Mouse (Mus musculus): ENCODE measurements around the gene Per1. TPM values are rescaled to one million over a fixed set of nuclear protein-coding genes. Genes with fewer than 3 reads are reported as not detected.

Gene Per1
- polyA plus RNA-seq, 1 experiment: 25.0 TPM

GRCm38 (mm10) chr11:69149728-69150127 lies 54.7 kb downstream of the Per1 start:
- no peaks in the 10 kb centered on the region for H3K4me1 ChIP-seq (ENCODE audit: control insufficient read depth, insufficient read depth, low read length)
- no peak overlapping the region for H3K27ac ChIP-seq (ENCODE audit: insufficient read depth, low read length)
- H3K4me3 ChIP-seq (ENCODE audit: low read depth, low read length): no peak overlapping the region
- no peak overlapping the region for H3K9ac ChIP-seq (ENCODE audit: low read depth, poor library complexity, severe bottlenecking)
- TF ChIP-seq POLR2A (IDR thresholded peaks at IDR 0.05; ENCODE audit: insufficient read depth, low read length) (no peak), CTCF (IDR thresholded peaks at IDR 0.05; ENCODE audit: low read depth, low read length) (no peak), EP300 (IDR thresholded peaks at IDR 0.05; ENCODE audit: insufficient read depth, low read depth, low read length) (no peak)
- no peaks in the 10 kb centered on the region for H3K27me3 ChIP-seq (ENCODE audit: control insufficient read depth, insufficient read depth, low read length, poor library complexity, severe bottlenecking)
- no peaks in the 10 kb centered on the region for H3K36me3 ChIP-seq (ENCODE audit: control insufficient read depth, insufficient read depth, low read length, poor library complexity, severe bottlenecking)
- H3K9me3 ChIP-seq (replicated peaks; ENCODE audit: control insufficient read depth, insufficient read depth, low read length, poor library complexity, severe bottlenecking): no peaks in the 10 kb centered on the region

GRCm38 (mm10) chr11:69150444-69150843 lies 55.4 kb downstream of the Per1 start:
- TF ChIP-seq CTCF (IDR thresholded peaks at IDR 0.05; ENCODE audit: low read depth, low read length) (peak; percentile 44), EP300 (IDR thresholded peaks at IDR 0.05; ENCODE audit: insufficient read depth, low read depth, low read length) (no peak), POLR2A (IDR thresholded peaks at IDR 0.05; ENCODE audit: insufficient read depth, low read length) (no peak)
- Histone ChIP-seq H3K27me3 (ENCODE audit: control insufficient read depth, insufficient read depth, low read length, poor library complexity, severe bottlenecking) (no peaks in the 10 kb centered on the region), H3K9me3 (replicated peaks; ENCODE audit: control insufficient read depth, insufficient read depth, low read length, poor library complexity, severe bottlenecking) (no peaks in the 10 kb centered on the region), H3K9ac (ENCODE audit: low read depth, poor library complexity, severe bottlenecking) (peak overlapping the region; percentile 21), H3K4me1 (ENCODE audit: control insufficient read depth, insufficient read depth, low read length) (no peaks in the 10 kb centered on the region), H3K36me3 (ENCODE audit: control insufficient read depth, insufficient read depth, low read length, poor library complexity, severe bottlenecking) (no peaks in the 10 kb centered on the region), H3K27ac (ENCODE audit: insufficient read depth, low read length) (no peak overlapping the region), H3K4me3 (ENCODE audit: low read depth, low read length) (peak overlapping the region; percentile 54)

- Histone ChIP-seq H3K27me3 (ENCODE audit: control insufficient read depth, insufficient read depth, low read length, poor library complexity, severe bottlenecking) (no peaks in the 10 kb centered on the region), H3K36me3 (ENCODE audit: control insufficient read depth, insufficient read depth, low read length, poor library complexity, severe bottlenecking) (no peaks in the 10 kb centered on the region), H3K4me1 (ENCODE audit: control insufficient read depth, insufficient read depth, low read length) (no peaks in the 10 kb centered on the region), H3K9ac (ENCODE audit: low read depth, poor library complexity, severe bottlenecking) (peak overlapping the region; percentile 21), H3K4me3 (ENCODE audit: low read depth, low read length) (peak overlapping the region; percentile 54), H3K27ac (ENCODE audit: insufficient read depth, low read length) (no peak overlapping the region), H3K9me3 (replicated peaks; ENCODE audit: control insufficient read depth, insufficient read depth, low read length, poor library complexity, severe bottlenecking) (no peaks in the 10 kb centered on the region)
- TF ChIP-seq POLR2A (IDR thresholded peaks at IDR 0.05; ENCODE audit: insufficient read depth, low read length) (no peak), EP300 (IDR thresholded peaks at IDR 0.05; ENCODE audit: insufficient read depth, low read depth, low read length) (no peak), CTCF (IDR thresholded peaks at IDR 0.05; ENCODE audit: low read depth, low read length) (no peak)
Observed at GRCm38 (mm10) chr11:69151004-69151403, 56.0 kb downstream of the Per1 start.

- Histone ChIP-seq H3K36me3 (ENCODE audit: control insufficient read depth, insufficient read depth, low read length, poor library complexity, severe bottlenecking) (no peaks in the 10 kb centered on the region), H3K4me1 (ENCODE audit: control insufficient read depth, insufficient read depth, low read length) (no peaks in the 10 kb centered on the region), H3K27me3 (ENCODE audit: control insufficient read depth, insufficient read depth, low read length, poor library complexity, severe bottlenecking) (no peaks in the 10 kb centered on the region), H3K9ac (ENCODE audit: low read depth, poor library complexity, severe bottlenecking) (no peak overlapping the region), H3K9me3 (replicated peaks; ENCODE audit: control insufficient read depth, insufficient read depth, low read length, poor library complexity, severe bottlenecking) (no peaks in the 10 kb centered on the region), H3K27ac (ENCODE audit: insufficient read depth, low read length) (no peak overlapping the region), H3K4me3 (ENCODE audit: low read depth, low read length) (no peak overlapping the region)
- no peak for TF ChIP-seq POLR2A (IDR thresholded peaks at IDR 0.05; ENCODE audit: insufficient read depth, low read length)
Observed at GRCm38 (mm10) chr11:69153831-69154230, 58.8 kb downstream of the Per1 start.

GRCm38 (mm10) chr11:69155351-69155750 lies 60.3 kb downstream of the Per1 start:
- no peaks in the 10 kb centered on the region for H3K36me3 ChIP-seq (ENCODE audit: control insufficient read depth, insufficient read depth, low read length, poor library complexity, severe bottlenecking)
- H3K4me1 ChIP-seq (ENCODE audit: control insufficient read depth, insufficient read depth, low read length): no peaks in the 10 kb centered on the region
- H3K27ac ChIP-seq (ENCODE audit: insufficient read depth, low read length): no peak overlapping the region
- no peaks in the 10 kb centered on the region for H3K27me3 ChIP-seq (ENCODE audit: control insufficient read depth, insufficient read depth, low read length, poor library complexity, severe bottlenecking)
- H3K9me3 ChIP-seq (replicated peaks; ENCODE audit: control insufficient read depth, insufficient read depth, low read length, poor library complexity, severe bottlenecking): no peaks in the 10 kb centered on the region
- no peak overlapping the region for H3K4me3 ChIP-seq (ENCODE audit: low read depth, low read length)
- H3K9ac ChIP-seq (ENCODE audit: low read depth, poor library complexity, severe bottlenecking): no peak overlapping the region
- TF ChIP-seq EP300 (IDR thresholded peaks at IDR 0.05; ENCODE audit: insufficient read depth, low read depth, low read length) (no peak), CTCF (IDR thresholded peaks at IDR 0.05; ENCODE audit: low read depth, low read length) (no peak), POLR2A (IDR thresholded peaks at IDR 0.05; ENCODE audit: insufficient read depth, low read length) (no peak)

- TF ChIP-seq EP300 (IDR thresholded peaks at IDR 0.05; ENCODE audit: insufficient read depth, low read depth, low read length): no peak
- no peak for TF ChIP-seq POLR2A (IDR thresholded peaks at IDR 0.05; ENCODE audit: insufficient read depth, low read length)
- no peak for TF ChIP-seq CTCF (IDR thresholded peaks at IDR 0.05; ENCODE audit: low read depth, low read length)
- Histone ChIP-seq H3K36me3 (ENCODE audit: control insufficient read depth, insufficient read depth, low read length, poor library complexity, severe bottlenecking) (no peaks in the 10 kb centered on the region), H3K27me3 (ENCODE audit: control insufficient read depth, insufficient read depth, low read length, poor library complexity, severe bottlenecking) (no peaks in the 10 kb centered on the region), H3K4me3 (ENCODE audit: low read depth, low read length) (peak within 1 kb of the TSS; percentile 6), H3K27ac (ENCODE audit: insufficient read depth, low read length) (no peak within 1 kb of the TSS), H3K9me3 (replicated peaks; ENCODE audit: control insufficient read depth, insufficient read depth, low read length, poor library complexity, severe bottlenecking) (no peaks in the 10 kb centered on the region), H3K9ac (ENCODE audit: low read depth, poor library complexity, severe bottlenecking) (no peak within 1 kb of the TSS), H3K4me1 (ENCODE audit: control insufficient read depth, insufficient read depth, low read length) (no peaks in the 10 kb centered on the region)
Observed at GRCm38 (mm10) chr11:69156800-69157199, 61.8 kb downstream of the Per1 start, which contains the start of gene Alox12b. Gene Alox12b, plus strand, starts transcription at chr11:69156989.

Other genes with a start within 250 kb of the Per1 start
- 59.3 and 71.7 TPM in 2 replicates for gene Ndel1, start 223.4 kb upstream of the Per1 start, polyA plus RNA-seq (2011; ENCODE audit: insufficient read depth, insufficient read length, low read depth, missing spikeins)
- gene Rnf222, start 206.7 kb upstream of the Per1 start, polyA plus RNA-seq (2011; ENCODE audit: insufficient read depth, insufficient read length, low read depth, missing spikeins): not detected in 2 replicates
- gene Rpl26, start 193.6 kb upstream of the Per1 start, polyA plus RNA-seq (2011; ENCODE audit: insufficient read depth, insufficient read length, low read depth, missing spikeins): 4,511 and 5,371 TPM in 2 replicates
- not detected in 2 replicates for gene Odf4, start 168.1 kb upstream of the Per1 start, polyA plus RNA-seq (2011; ENCODE audit: insufficient read depth, insufficient read length, low read depth, missing spikeins)
- 2.6 and 3.7 TPM in 2 replicates for gene Arhgef15, start 137.7 kb upstream of the Per1 start, polyA plus RNA-seq (2011; ENCODE audit: insufficient read depth, insufficient read length, low read depth, missing spikeins)
- gene Slc25a35, start 127.1 kb upstream of the Per1 start, polyA plus RNA-seq (2011; ENCODE audit: insufficient read depth, insufficient read length, low read depth, missing spikeins): 3.4 and 4.6 TPM in 2 replicates
- 70.3 and 98.6 TPM in 2 replicates for gene Rangrf, start 120.0 kb upstream of the Per1 start, polyA plus RNA-seq (2011; ENCODE audit: insufficient read depth, insufficient read length, low read depth, missing spikeins)
- gene Pfas, start 86.8 kb upstream of the Per1 start, polyA plus RNA-seq (2011; ENCODE audit: insufficient read depth, insufficient read length, low read depth, missing spikeins): 79.6 and 85.3 TPM in 2 replicates
- gene Ctc1, start 79.3 kb upstream of the Per1 start, polyA plus RNA-seq (2011; ENCODE audit: insufficient read depth, insufficient read length, low read depth, missing spikeins): 164 and 169 TPM in 2 replicates
- 108 and 121 TPM in 2 replicates for gene Aurkb, start 49.6 kb upstream of the Per1 start, polyA plus RNA-seq (2011; ENCODE audit: insufficient read depth, insufficient read length, low read depth, missing spikeins)
- 4.0 and 7.0 TPM in 2 replicates for gene Borcs6, start 35.5 kb upstream of the Per1 start, polyA plus RNA-seq (2011; ENCODE audit: insufficient read depth, insufficient read length, low read depth, missing spikeins)
- 17.1 and 24.7 TPM in 2 replicates for gene Tmem107, start 24.4 kb upstream of the Per1 start, polyA plus RNA-seq (2011; ENCODE audit: insufficient read depth, insufficient read length, low read depth, missing spikeins)
- 39.5 and 41.6 TPM in 2 replicates for gene Vamp2, start 6.7 kb upstream of the Per1 start, polyA plus RNA-seq (2011; ENCODE audit: insufficient read depth, insufficient read length, low read depth, missing spikeins)
- not detected in 2 replicates for gene Hes7, start 25.2 kb downstream of the Per1 start, polyA plus RNA-seq (2011; ENCODE audit: insufficient read depth, insufficient read length, low read depth, missing spikeins)
- not detected in 2 replicates for gene 9130213A22Rik, start 27.4 kb downstream of the Per1 start, polyA plus RNA-seq (2011; ENCODE audit: insufficient read depth, insufficient read length, low read depth, missing spikeins)
- gene Aloxe3, start 30.7 kb downstream of the Per1 start, polyA plus RNA-seq (2011; ENCODE audit: insufficient read depth, insufficient read length, low read depth, missing spikeins): 1.7 and 2.0 TPM in 2 replicates
- gene Alox12b, start 61.8 kb downstream of the Per1 start, polyA plus RNA-seq (2011; ENCODE audit: insufficient read depth, insufficient read length, low read depth, missing spikeins): 0.27 TPM in 1 of 2 replicates, not detected in the other
- not detected in 2 replicates for gene Alox8, start 102.6 kb downstream of the Per1 start, polyA plus RNA-seq (2011; ENCODE audit: insufficient read depth, insufficient read length, low read depth, missing spikeins)
- 0.11 TPM in 1 of 2 replicates, not detected in the other for gene Gucy2e, start 141.8 kb downstream of the Per1 start, polyA plus RNA-seq (2011; ENCODE audit: insufficient read depth, insufficient read length, low read depth, missing spikeins)
- gene Cntrob, start 228.6 kb downstream of the Per1 start, polyA plus RNA-seq (2011; ENCODE audit: insufficient read depth, insufficient read length, low read depth, missing spikeins): 25.9 and 27.5 TPM in 2 replicates
- 89.1 and 96.0 TPM in 2 replicates for gene Trappc1, start 228.8 kb downstream of the Per1 start, polyA plus RNA-seq (2011; ENCODE audit: insufficient read depth, insufficient read length, low read depth, missing spikeins)
- gene Kcnab3, start 231.0 kb downstream of the Per1 start, polyA plus RNA-seq (2011; ENCODE audit: insufficient read depth, insufficient read length, low read depth, missing spikeins): 2.5 and 3.4 TPM in 2 replicates
- 1.7 and 3.3 TPM in 2 replicates for gene Rnf227, start 245.2 kb downstream of the Per1 start, polyA plus RNA-seq (2011; ENCODE audit: insufficient read depth, insufficient read length, low read depth, missing spikeins)

Data from ES-Bruce4 (cell line).